Comparison of ENCODE assay signal across 10 mouse cellular contexts in genomic region chr13:44121241-44121671, GRCm38 (mm10).
DNase-seq lines count a peak whose midpoint lies in the region; ATAC-seq lines count a peak whose summit lies in the region.
"Had no signal": no experiment of that assay in that cellular context is flagged by ENCODE, and none has a peak within 500 bp of the region (broad histone marks: within the 10 kb centered on the region; RNA-seq: fewer than 3 reads in every experiment).

No protein-coding gene starts in this region.

- WGBS in hindbrain, embryonic 10.5 days: 20% methylated on average over 7 of the region's 8 CpGs
- WGBS in midbrain, embryonic 12.5 days: 11% methylated on average over 6 of the region's 8 CpGs

- DNase-seq in MN1 (ENCODE audit: low spot score): peak; percentile 63
- DNase-seq in embryo, embryonic 10.5 days (ENCODE audit: low spot score): peak; percentile 60
- peak; percentile 34 for DNase-seq in hindbrain, embryonic 10.5 days (ENCODE audit: low spot score)
- no peak for DNase-seq in right cerebral cortex, postnatal 36 days (ENCODE audit: low spot score in 2 of 2)
- DNase-seq in thymus, postnatal 4 days: no peak
- DNase-seq: adrenal gland, postnatal 36 days; thymus, postnatal 36 days had no signal

- H3K27ac ChIP-seq in hindbrain, embryonic 10.5 days: peak overlapping the region; percentile 72
- H3K27ac ChIP-seq in midbrain, embryonic 12.5 days (replicated peaks): peak overlapping the region; percentile 65

- 0 out of 2 replicates have a peak overlapping the region, but pooled peaks have one; percentile 9 for H3K4me2 ChIP-seq in midbrain, embryonic 12.5 days (replicated peaks)

- no peak overlapping the region for H3K9ac ChIP-seq in midbrain, embryonic 12.5 days (replicated peaks)

- no peak; the same call in 1 of the 2 replicates for ATAC-seq in midbrain, embryonic 12.5 days (ENCODE audit: low FRiP score, low read depth)
- ATAC-seq in megakaryocyte-erythroid progenitor cell, adult 5-6 weeks (replicated peaks; ENCODE audit: low FRiP score, low TSS enrichment, poor library complexity, severe bottlenecking): no peak
- ATAC-seq: lung, postnatal 0 days had no signal

- H3K9me3 ChIP-seq in hindbrain, embryonic 10.5 days: no peaks in the 10 kb centered on the region
- no peaks in the 10 kb centered on the region for H3K9me3 ChIP-seq in midbrain, embryonic 12.5 days

- no peak overlapping the region for H3K4me3 ChIP-seq in hindbrain, embryonic 10.5 days
- H3K4me3 ChIP-seq in midbrain, embryonic 12.5 days: no peak overlapping the region

- H3K4me1 ChIP-seq in hindbrain, embryonic 10.5 days (replicated peaks): peaks cover 36% of the 10 kb centered on the region
- peaks cover 38% of the 10 kb centered on the region for H3K4me1 ChIP-seq in midbrain, embryonic 12.5 days

- H3K27me3 ChIP-seq in hindbrain, embryonic 10.5 days (ENCODE audit: insufficient read depth, poor library complexity, severe bottlenecking): 0 out of 2 replicates have a peak, but pooled peaks cover 10% of the 10 kb centered on the region
- H3K27me3 ChIP-seq in midbrain, embryonic 12.5 days: peaks cover 27% of the 10 kb centered on the region

- H3K36me3 ChIP-seq in hindbrain, embryonic 10.5 days: no peaks in the 10 kb centered on the region
- no peaks in the 10 kb centered on the region for H3K36me3 ChIP-seq in midbrain, embryonic 12.5 days

Comparison
In these comparisons a context has a peak if more than half of its experiments do, and no peak if none do; other contexts are left out.
1. DNase-seq: peak in MN1 (single experiment), embryo, embryonic 10.5 days (single experiment) and hindbrain, embryonic 10.5 days (single experiment); none in right cerebral cortex, postnatal 36 days (0 of 2) and thymus, postnatal 4 days (single experiment).